Mouse (Mus musculus) cerebellum, adult 2 months (tissue): ENCODE results near the gene Ccni.

ENCODE experiments used
- CTCF ChIP-seq: fragments of 200-500 bp; IDR thresholded peaks from 2 replicates; pipeline ENCODE4 v1.5.1; 2011; ENCODE audit warnings: low read depth, mild to moderate bottlenecking, control low read depth, low read length, moderate library complexity, borderline replicate concordance; ENCODE audit not compliant: insufficient read depth
- POLR2A ChIP-seq: fragments of 200-500 bp; IDR thresholded peaks from 2 replicates; pipeline ENCODE4 v1.6.1; 2011; ENCODE audit warnings: low read length, control low read depth, borderline replicate concordance; ENCODE audit not compliant: insufficient read depth

DNA sequence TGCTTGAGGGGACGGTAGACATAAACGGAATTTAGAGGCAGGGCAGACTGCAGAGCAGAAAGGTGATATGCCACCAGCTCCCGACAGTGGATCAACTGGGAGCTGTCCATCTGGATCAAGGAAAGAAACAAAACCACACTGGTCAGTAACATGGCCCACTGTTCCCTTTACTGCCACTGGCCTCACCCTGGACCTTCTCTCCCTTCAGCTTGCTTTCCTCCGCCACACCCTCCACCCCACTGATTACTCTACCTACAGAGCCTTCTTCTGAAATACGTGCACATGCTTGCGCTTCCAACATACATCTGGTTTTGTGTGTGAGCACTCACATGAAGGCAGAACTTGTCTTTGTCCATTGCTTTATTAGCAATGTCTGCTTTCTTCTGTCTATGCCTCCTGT is 23.0 kb downstream of the Ccni start:
- no peak for TF ChIP-seq CTCF
- TF ChIP-seq POLR2A: no peak
